ENCODE assay signal across 18 mouse cellular contexts in the genomic region with DNA sequence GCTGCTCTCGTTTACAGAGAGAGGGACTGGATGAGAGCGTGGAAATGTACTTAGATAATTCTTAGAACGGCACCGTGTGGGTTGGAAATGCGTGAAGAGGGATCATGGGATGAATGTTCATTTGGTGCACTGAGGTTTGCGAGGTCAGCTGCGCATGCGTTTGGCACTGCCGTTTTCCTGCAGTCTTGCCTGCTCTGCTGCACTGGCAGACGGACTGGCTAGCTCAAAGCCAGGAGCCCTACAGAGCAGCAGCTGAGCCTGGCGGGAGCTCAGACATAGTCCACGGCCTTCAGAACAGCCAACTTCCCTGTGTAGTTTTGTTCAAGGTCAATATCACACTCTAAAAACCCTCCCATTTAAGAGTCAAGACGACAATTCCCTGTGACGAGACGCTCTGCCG. TPM values are rescaled to one million over a fixed set of nuclear protein-coding genes. Genes with fewer than 3 reads are reported as not detected.
DNase-seq lines count a peak whose midpoint lies in the region; ATAC-seq lines count a peak whose summit lies in the region.
"Had no signal": no experiment of that assay in that cellular context is flagged by ENCODE, and none has a peak within 500 bp of the region (broad histone marks: within the 10 kb centered on the region; RNA-seq: fewer than 3 reads in every experiment).

No protein-coding gene starts in this region.

- no peak overlapping the region for H3K4me3 ChIP-seq in hindbrain, embryonic 15.5 days
- H3K4me3 ChIP-seq in hindbrain, embryonic 14.5 days (replicated peaks; ENCODE audit: low read length) = no peak overlapping the region
- H3K4me3 ChIP-seq in forebrain, embryonic 14.5 days (ENCODE audit: low read depth, low read length) = no peak overlapping the region
- H3K4me3 ChIP-seq: erythroblast, embryonic 14.5 days; forebrain, embryonic 15.5 days; liver, embryonic 15.5 days; megakaryocyte, embryonic 14.5 days; myocyte had no signal

- H3K27me3 ChIP-seq in hindbrain, embryonic 15.5 days = no peaks in the 10 kb centered on the region
- no peaks in the 10 kb centered on the region for H3K27me3 ChIP-seq in hindbrain, embryonic 14.5 days (ENCODE audit: control insufficient read depth, insufficient read depth, low read length)
- H3K27me3 ChIP-seq in forebrain, embryonic 14.5 days (replicated peaks; ENCODE audit: control insufficient read depth, insufficient read depth, low read length) = no peaks in the 10 kb centered on the region
- H3K27me3 ChIP-seq: forebrain, embryonic 15.5 days; liver, embryonic 15.5 days; megakaryocyte, embryonic 14.5 days had no signal

- no peak overlapping the region for H3K4me2 ChIP-seq in hindbrain, embryonic 15.5 days
- H3K4me2 ChIP-seq in hindbrain, embryonic 14.5 days (replicated peaks) = no peak overlapping the region
- no peak overlapping the region for H3K4me2 ChIP-seq in forebrain, embryonic 14.5 days (ENCODE audit: low read length)
- H3K4me2 ChIP-seq: forebrain, embryonic 15.5 days; liver, embryonic 15.5 days had no signal

- no peak overlapping the region for H3K9ac ChIP-seq in hindbrain, embryonic 15.5 days
- H3K9ac ChIP-seq in hindbrain, embryonic 14.5 days = no peak overlapping the region
- no peak overlapping the region for H3K9ac ChIP-seq in forebrain, embryonic 14.5 days (ENCODE audit: low read length)
- H3K9ac ChIP-seq: forebrain, embryonic 15.5 days; liver, embryonic 15.5 days had no signal

- no peaks in the 10 kb centered on the region for H3K36me3 ChIP-seq in hindbrain, embryonic 15.5 days
- no peaks in the 10 kb centered on the region for H3K36me3 ChIP-seq in hindbrain, embryonic 14.5 days (replicated peaks; ENCODE audit: control insufficient read depth, insufficient read depth)
- H3K36me3 ChIP-seq in forebrain, embryonic 14.5 days (ENCODE audit: control insufficient read depth, insufficient read depth, low read length) = no peaks in the 10 kb centered on the region
- H3K36me3 ChIP-seq: forebrain, embryonic 15.5 days; liver, embryonic 15.5 days had no signal

- no peaks in the 10 kb centered on the region for H3K9me3 ChIP-seq in hindbrain, embryonic 15.5 days
- H3K9me3 ChIP-seq in hindbrain, embryonic 14.5 days (ENCODE audit: control insufficient read depth, low read length) = no peaks in the 10 kb centered on the region
- H3K9me3 ChIP-seq in forebrain, embryonic 14.5 days (replicated peaks; ENCODE audit: control insufficient read depth, low read length) = no peaks in the 10 kb centered on the region
- H3K9me3 ChIP-seq: forebrain, embryonic 15.5 days; liver, embryonic 15.5 days; megakaryocyte, embryonic 14.5 days had no signal

- ATAC-seq in hindbrain, embryonic 15.5 days (ENCODE audit: low FRiP score, low read depth) = peak; percentile 74; the same call in 1 of the 2 replicates
- no peak for ATAC-seq in hindbrain, embryonic 14.5 days (ENCODE audit: low FRiP score)
- no peak for ATAC-seq in forebrain, embryonic 14.5 days
- ATAC-seq: forebrain, embryonic 15.5 days had no signal

- WGBS in hindbrain, embryonic 15.5 days = 64% methylated on average over 16 of the region's 16 CpGs
- WGBS in hindbrain, embryonic 14.5 days = 71% methylated on average over 16 of the region's 16 CpGs
- WGBS in forebrain, embryonic 14.5 days = 85% methylated on average over 16 of the region's 16 CpGs

- H3K27ac ChIP-seq in hindbrain, embryonic 15.5 days (replicated peaks) = peak overlapping the region; percentile 34; the same call in 1 of the 2 replicates
- no peak overlapping the region for H3K27ac ChIP-seq in hindbrain, embryonic 14.5 days
- H3K27ac ChIP-seq in forebrain, embryonic 14.5 days (ENCODE audit: low read depth, low read length) = no peak overlapping the region
- H3K27ac ChIP-seq: forebrain, embryonic 15.5 days; liver, embryonic 15.5 days had no signal

- no peak for DNase-seq in hindbrain, embryonic 14.5 days (ENCODE audit: low spot score)
- DNase-seq in retina, postnatal 1 day = peak; percentile 10
- no peak for DNase-seq in retina, embryonic 14.5 days (ENCODE audit: low spot score)
- DNase-seq in cerebellum, adult 9-11 months = peak; percentile 74
- DNase-seq in forebrain, embryonic 14.5 days (ENCODE audit: low spot score) = no peak
- DNase-seq in spleen, adult 18-20 months = no peak
- DNase-seq: adrenal gland, adult 2 months; kidney, adult 8-10 months; kidney, postnatal 4 days; lung, postnatal 10 days; right cerebral cortex, postnatal 14 days; thymus, postnatal 36 days had no signal

- peaks cover 7% of the 10 kb centered on the region for H3K4me1 ChIP-seq in hindbrain, embryonic 15.5 days (replicated peaks)
- peaks cover 6% of the 10 kb centered on the region; the same call in 1 of the 2 replicates for H3K4me1 ChIP-seq in hindbrain, embryonic 14.5 days (replicated peaks; ENCODE audit: control insufficient read depth, insufficient read depth, low read length)
- H3K4me1 ChIP-seq in forebrain, embryonic 14.5 days (ENCODE audit: control insufficient read depth, insufficient read depth, low read length) = no peaks in the 10 kb centered on the region
- H3K4me1 ChIP-seq: liver, embryonic 15.5 days; megakaryocyte, embryonic 14.5 days had no signal

RNA-seq across cellular contexts. Expression of gene Rasgef1b, which starts 46.5 kb away (rescaled TPM):
- 54.2 and 56.7 TPM in 2 replicates for polyA plus RNA-seq in hindbrain, embryonic 15.5 days (2015; fragmentation: Nextera tagmentation; extraction: Ambion mirVana)
- polyA plus RNA-seq in hindbrain, embryonic 14.5 days (2014; fragmentation: Nextera tagmentation; extraction: Ambion mirVana) = 47.5 and 51.5 TPM in 2 replicates
- polyA plus RNA-seq in forebrain, embryonic 14.5 days (2014; fragmentation: Nextera tagmentation; extraction: Ambion mirVana) = 97.5 and 105 TPM in 2 replicates

Comparison
In these comparisons a context has a peak if more than half of its experiments do, and no peak if none do; other contexts are left out.
1. DNase-seq: peak in retina, postnatal 1 day (single experiment) and cerebellum, adult 9-11 months (single experiment); none in hindbrain, embryonic 14.5 days (single experiment), retina, embryonic 14.5 days (single experiment), forebrain, embryonic 14.5 days (single experiment) and spleen, adult 18-20 months (0 of 2).